Mouse (Mus musculus): ENCODE measurements around the gene B430306N03Rik.

B430306N03Rik gene

DNA sequence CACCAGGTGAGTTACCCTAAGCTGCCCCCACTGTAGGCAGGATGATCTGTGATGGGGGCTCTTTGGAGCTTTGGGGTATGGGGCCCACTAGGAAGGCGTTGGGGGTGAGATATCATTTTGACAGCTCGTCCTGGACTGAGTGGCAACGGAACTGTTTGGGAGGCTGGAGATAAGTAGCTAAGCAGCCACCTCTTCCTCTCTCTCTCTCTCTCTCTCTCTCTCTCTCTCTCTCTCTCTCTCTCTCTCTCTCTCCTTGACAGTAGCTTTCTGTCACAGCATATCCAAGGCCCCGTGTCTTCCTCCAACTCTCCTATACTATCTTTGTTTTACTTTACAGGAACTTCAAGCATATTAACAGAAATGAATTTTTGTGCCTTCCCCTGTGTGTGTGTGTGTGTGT is 44.5 kb downstream of the B430306N03Rik start:
- in situ Hi-C loops (cut with MboI) = no loop called here

DNA sequence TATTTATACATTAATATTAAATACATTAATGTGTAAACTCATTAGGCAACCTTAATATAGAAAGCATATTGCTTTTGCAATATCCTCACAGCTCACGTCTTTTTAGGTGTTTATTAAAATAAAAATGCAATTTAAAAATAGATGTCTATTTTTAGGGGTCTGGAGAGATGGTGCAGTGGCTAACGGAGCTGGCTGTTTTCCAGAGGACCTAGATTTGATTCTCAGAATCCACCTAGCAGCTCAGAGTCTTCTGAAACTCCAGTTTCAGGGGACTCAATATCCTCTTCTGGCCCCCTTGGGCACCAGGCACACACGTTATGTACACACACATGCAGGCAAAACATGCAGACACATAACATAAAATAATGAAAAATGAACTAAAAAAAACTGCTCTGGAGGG is 46.4 kb downstream of the B430306N03Rik start:
- in situ Hi-C loops (cut with MboI) = no loop called here

DNA sequence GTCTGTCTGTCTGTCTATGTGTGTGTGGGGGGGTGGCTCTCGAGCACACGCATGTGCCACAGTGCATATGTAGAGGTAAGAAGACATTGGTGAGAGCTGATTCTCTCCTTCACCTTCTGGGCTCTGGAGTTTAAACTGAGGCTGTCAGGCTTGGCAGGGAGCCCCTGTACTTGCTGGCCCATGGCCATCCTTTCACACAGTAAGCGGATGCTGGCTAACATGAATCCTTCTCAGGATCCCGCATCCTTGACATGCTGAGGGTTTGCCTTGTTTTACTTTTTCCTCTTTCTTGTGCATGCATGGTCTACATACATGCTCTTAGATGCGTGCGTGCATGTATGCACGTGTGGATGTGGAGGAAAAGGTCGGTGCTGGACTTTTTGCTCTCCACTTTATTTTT is 47.0 kb downstream of the B430306N03Rik start:
- in situ Hi-C loops (cut with MboI) = no loop called here

DNA sequence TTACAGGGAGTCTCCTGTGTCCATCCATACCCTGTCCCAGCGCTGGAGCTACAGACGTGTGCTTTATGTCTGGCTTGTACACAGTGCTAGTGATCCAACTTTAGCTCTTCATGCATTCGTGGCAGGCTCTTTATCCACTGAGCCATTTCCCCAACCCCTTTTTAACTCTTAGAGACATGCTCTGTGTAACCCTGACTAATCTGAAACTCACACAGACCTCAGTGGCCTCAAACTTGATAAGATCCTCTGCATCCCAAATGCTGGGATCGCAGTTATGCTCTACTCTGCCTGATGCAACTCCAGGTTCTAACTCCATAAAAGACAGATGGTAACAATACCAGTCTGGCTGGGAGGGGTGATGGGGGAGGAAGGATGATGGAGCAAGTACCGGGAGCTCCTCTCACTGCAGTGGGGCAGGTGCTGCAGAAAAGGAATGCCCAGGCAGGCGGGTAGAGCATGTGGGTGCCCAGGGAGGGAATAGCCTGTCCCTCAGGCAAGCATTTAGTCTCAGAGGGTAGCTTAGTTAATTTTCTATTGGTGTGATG is 47.6 kb downstream of the B430306N03Rik start:
- in situ Hi-C loops (cut with MboI) = no loop called here

DNA sequence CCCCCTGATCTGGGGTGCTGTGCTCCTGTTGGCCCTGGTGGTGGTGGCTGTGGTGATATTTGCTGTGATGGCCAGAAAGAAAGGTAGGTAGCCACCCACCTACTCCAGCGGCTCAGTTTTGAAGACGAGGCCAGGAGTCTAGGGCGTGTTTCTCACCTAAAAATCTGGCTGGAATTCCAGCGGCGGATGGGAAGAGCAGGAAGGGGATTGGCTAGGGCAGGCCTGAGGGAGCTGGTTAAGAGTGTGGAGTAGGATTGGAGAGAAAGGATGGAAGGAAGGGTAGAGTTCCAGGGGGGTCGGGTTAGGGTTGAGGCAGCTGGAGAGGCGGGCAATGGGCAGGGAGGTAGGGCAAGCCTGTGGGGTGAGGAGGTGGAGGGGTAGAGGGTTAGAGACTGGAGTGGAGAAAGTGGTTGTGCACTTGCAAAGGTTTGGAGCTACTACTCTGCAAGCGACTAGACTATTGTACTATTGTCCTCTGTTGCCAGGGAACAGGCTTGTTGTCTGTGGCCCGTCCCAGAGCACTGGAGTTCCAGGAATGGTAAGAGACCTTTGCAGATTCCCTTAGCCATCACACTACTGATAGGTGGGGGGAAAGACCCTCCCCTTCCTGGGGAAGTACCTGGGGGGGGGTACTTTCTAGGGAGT is 49.7 kb downstream of the B430306N03Rik start:
- in situ Hi-C loops (cut with MboI) = no loop called here

DNA sequence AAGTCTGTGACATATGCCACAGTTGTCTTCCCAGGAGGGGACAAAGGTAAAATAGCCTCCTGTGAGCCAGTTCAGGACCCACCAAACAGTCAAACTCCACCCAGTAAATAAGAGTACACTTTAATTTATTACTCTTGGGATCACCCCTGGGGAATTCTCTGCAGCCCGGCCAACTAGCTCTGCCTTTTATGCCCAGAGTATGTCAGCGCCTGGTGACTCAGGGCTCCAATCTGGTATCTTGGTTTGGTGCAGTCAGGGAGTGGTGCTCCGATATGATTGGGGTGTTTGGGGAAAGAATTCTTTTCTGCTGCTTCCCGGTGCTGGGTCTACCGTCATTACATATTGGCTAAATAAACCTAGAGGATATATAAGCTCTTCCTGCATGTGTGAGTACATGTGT is 50.9 kb downstream of the B430306N03Rik start:
- in situ Hi-C loops (cut with MboI) = no loop called here

DNA sequence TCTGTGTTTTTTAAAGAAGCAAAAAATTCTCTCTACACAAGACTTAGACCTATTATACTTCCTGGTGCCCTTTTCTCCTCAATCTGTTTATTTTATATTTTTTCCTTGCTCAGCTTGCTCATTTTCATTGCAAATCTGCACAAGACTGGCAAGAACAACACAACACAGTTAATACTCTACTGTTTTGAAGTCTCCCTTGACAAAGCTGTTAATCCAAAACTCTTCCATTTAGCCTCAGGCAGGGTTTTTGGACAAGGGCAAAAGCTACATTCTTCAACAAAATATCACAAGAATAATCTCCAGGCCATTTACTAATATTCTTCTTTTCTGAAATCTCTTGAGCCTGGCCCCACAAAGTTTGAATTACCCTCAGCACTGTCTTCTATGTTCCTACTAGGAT is 55.7 kb downstream of the B430306N03Rik start:
- in situ Hi-C loops (cut with MboI) = no loop called here

DNA sequence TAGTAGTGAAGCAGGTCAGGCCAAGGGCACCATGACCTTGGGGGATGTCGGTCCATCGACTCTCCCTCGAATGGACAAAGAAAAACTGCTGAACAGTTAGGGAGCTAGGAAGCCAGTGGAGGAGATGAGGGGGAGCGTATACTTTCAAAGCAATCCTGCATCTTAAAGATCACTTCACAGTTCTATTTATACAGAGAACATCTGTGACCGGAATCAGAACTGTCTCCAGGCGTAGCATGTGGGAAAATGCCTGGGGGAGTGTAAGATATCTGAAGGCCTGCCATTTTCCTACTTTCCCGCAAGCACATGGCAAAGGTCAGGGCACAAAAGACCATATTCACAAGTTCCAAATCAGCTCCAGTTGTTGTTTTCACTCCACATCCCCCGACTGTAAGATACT is 57.0 kb downstream of the B430306N03Rik start:
- in situ Hi-C loops (cut with MboI) = no loop called here

DNA sequence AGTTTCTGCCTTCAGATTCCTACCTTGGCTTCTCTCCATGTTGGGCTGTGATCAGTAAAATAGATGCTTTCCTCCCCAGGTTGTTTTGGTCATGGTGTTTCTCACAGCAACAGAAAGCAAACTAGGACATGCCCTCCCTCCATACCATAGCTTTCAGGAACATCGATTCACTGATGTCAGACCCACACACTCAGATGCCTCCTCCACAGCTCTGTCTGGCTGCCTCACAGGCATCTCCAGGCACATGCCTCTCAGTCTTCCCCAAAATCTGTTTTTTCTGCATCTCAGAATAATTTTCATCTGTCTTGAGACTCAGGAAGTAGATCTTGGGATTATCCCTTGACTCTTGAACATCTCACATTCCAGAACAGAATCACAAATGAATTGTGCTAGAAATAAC is 60.2 kb downstream of the B430306N03Rik start:
- in situ Hi-C loops (cut with MboI) = no loop called here
